Mouse (Mus musculus): ENCODE measurements around the gene Tmem9. TPM values are rescaled to one million over a fixed set of nuclear protein-coding genes. Genes with fewer than 3 reads are reported as not detected.
A peak's percentile ranks its signal among the peaks of the same experiment; 100 is the strongest.

Tmem9 gene
- polyA plus RNA-seq, 1 experiment from 2014 or later, result 89.4 TPM

GRCm38 (mm10) chr1:136014796-136015502 lies 7.0 kb downstream of the Tmem9 start:
- no peak for DNase-seq (ENCODE audit: low spot score)
- no peak overlapping the region for H3K4me3 ChIP-seq (ENCODE audit: low read depth, low read length)
- H3K9me3 ChIP-seq (ENCODE audit: control insufficient read depth, low read length), result no peaks in the 10 kb centered on the region
- no peaks in the 10 kb centered on the region for H3K27me3 ChIP-seq (ENCODE audit: control insufficient read depth, insufficient read depth, low read length)
- H3K27ac ChIP-seq (ENCODE audit: low read depth, low read length), result no peak overlapping the region
- no peak for ATAC-seq (replicated peaks; ENCODE audit: low FRiP score)
- peaks cover 8% of the 10 kb centered on the region; the same call in 1 of the 2 replicates for H3K4me1 ChIP-seq (replicated peaks; ENCODE audit: control insufficient read depth, insufficient read depth, low read length)
- 69% methylated on average over 2 of the region's 2 CpGs for WGBS
- H3K4me2 ChIP-seq (ENCODE audit: low read depth, low read length, severe bottlenecking), result no peak overlapping the region
- H3K36me3 ChIP-seq (ENCODE audit: control insufficient read depth, insufficient read depth, low read length), result no peaks in the 10 kb centered on the region
- H3K9ac ChIP-seq (ENCODE audit: low read length), result no peak overlapping the region

GRCm38 (mm10) chr1:136017307-136017706 lies 9.4 kb downstream of the Tmem9 start:
- Histone ChIP-seq H3K4me1 (replicated peaks; ENCODE audit: control insufficient read depth, insufficient read depth, low read length) (peaks cover 8% of the 10 kb centered on the region; the same call in 1 of the 2 replicates), H3K9me3 (ENCODE audit: control insufficient read depth, low read length) (no peaks in the 10 kb centered on the region), H3K27ac (ENCODE audit: low read depth, low read length) (no peak overlapping the region), H3K9ac (ENCODE audit: low read length) (no peak overlapping the region; the same call in 1 of the 2 replicates), H3K4me3 (ENCODE audit: low read depth, low read length) (no peak overlapping the region), H3K36me3 (ENCODE audit: control insufficient read depth, insufficient read depth, low read length) (no peaks in the 10 kb centered on the region), H3K4me2 (ENCODE audit: low read depth, low read length, severe bottlenecking) (no peak overlapping the region), H3K27me3 (ENCODE audit: control insufficient read depth, insufficient read depth, low read length) (no peaks in the 10 kb centered on the region)
- 62% methylated on average over 2 of the region's 2 CpGs for WGBS
- ATAC-seq (replicated peaks; ENCODE audit: low FRiP score) (peak; percentile 49), DNase-seq (ENCODE audit: low spot score) (no peak)

GRCm38 (mm10) chr1:136017907-136018313 lies 10.0 kb downstream of the Tmem9 start:
- ATAC-seq (replicated peaks; ENCODE audit: low FRiP score) (peak; percentile 99), DNase-seq (ENCODE audit: low spot score) (peak; percentile 94)
- Histone ChIP-seq H3K9ac (ENCODE audit: low read length) (peak overlapping the region; percentile 87), H3K4me2 (ENCODE audit: low read depth, low read length, severe bottlenecking) (peak overlapping the region; percentile 62), H3K4me1 (replicated peaks; ENCODE audit: control insufficient read depth, insufficient read depth, low read length) (peaks cover 8% of the 10 kb centered on the region; the same call in 1 of the 2 replicates), H3K4me3 (ENCODE audit: low read depth, low read length) (peak overlapping the region; percentile 64), H3K27ac (ENCODE audit: low read depth, low read length) (0 out of 2 replicates have a peak overlapping the region, but pooled peaks have one; percentile 37), H3K36me3 (ENCODE audit: control insufficient read depth, insufficient read depth, low read length) (no peaks in the 10 kb centered on the region; the same call in 1 of the 2 replicates), H3K27me3 (ENCODE audit: control insufficient read depth, insufficient read depth, low read length) (no peaks in the 10 kb centered on the region), H3K9me3 (ENCODE audit: control insufficient read depth, low read length) (no peaks in the 10 kb centered on the region)
- WGBS, result under 1% methylated on average over 22 of the region's 22 CpGs

GRCm38 (mm10) chr1:136018390-136019189 lies 10.6 kb downstream of the Tmem9 start:
- Histone ChIP-seq H3K27ac (ENCODE audit: low read depth, low read length) (no peak overlapping the region), H3K9me3 (ENCODE audit: control insufficient read depth, low read length) (no peaks in the 10 kb centered on the region), H3K4me2 (ENCODE audit: low read depth, low read length, severe bottlenecking) (peak overlapping the region; percentile 62), H3K36me3 (ENCODE audit: control insufficient read depth, insufficient read depth, low read length) (no peaks in the 10 kb centered on the region; the same call in 1 of the 2 replicates), H3K4me1 (replicated peaks; ENCODE audit: control insufficient read depth, insufficient read depth, low read length) (peaks cover 8% of the 10 kb centered on the region; the same call in 1 of the 2 replicates), H3K4me3 (ENCODE audit: low read depth, low read length) (peak overlapping the region; percentile 64), H3K27me3 (ENCODE audit: control insufficient read depth, insufficient read depth, low read length) (no peaks in the 10 kb centered on the region), H3K9ac (ENCODE audit: low read length) (peak overlapping the region; percentile 87)
- WGBS, result 8% methylated on average over 24 of the region's 24 CpGs
- peak; percentile 37 for ATAC-seq (replicated peaks; ENCODE audit: low FRiP score)
- DNase-seq (ENCODE audit: low spot score), result peak; percentile 56

GRCm38 (mm10) chr1:136030201-136030600 lies 22.3 kb downstream of the Tmem9 start:
- Histone ChIP-seq H3K27ac (ENCODE audit: low read depth, low read length) (no peak overlapping the region; the same call in 1 of the 2 replicates), H3K4me3 (ENCODE audit: low read depth, low read length) (no peak overlapping the region), H3K4me1 (replicated peaks; ENCODE audit: control insufficient read depth, insufficient read depth, low read length) (0 out of 2 replicates have a peak, but pooled peaks cover 3% of the 10 kb centered on the region), H3K27me3 (ENCODE audit: control insufficient read depth, insufficient read depth, low read length) (no peaks in the 10 kb centered on the region), H3K4me2 (ENCODE audit: low read depth, low read length, severe bottlenecking) (no peak overlapping the region), H3K36me3 (ENCODE audit: control insufficient read depth, insufficient read depth, low read length) (peaks cover 3% of the 10 kb centered on the region), H3K9me3 (ENCODE audit: control insufficient read depth, low read length) (no peaks in the 10 kb centered on the region), H3K9ac (ENCODE audit: low read length) (no peak overlapping the region)
- DNase-seq (ENCODE audit: low spot score) (no peak), ATAC-seq (replicated peaks; ENCODE audit: low FRiP score) (no peak)
- WGBS, result 32% methylated on average over 7 of the region's 7 CpGs

GRCm38 (mm10) chr1:136031697-136032096 lies 23.7 kb downstream of the Tmem9 start:
- no peak overlapping the region for H3K4me3 ChIP-seq (ENCODE audit: low read depth, low read length)
- H3K9ac ChIP-seq (ENCODE audit: low read length), result no peak overlapping the region
- H3K27ac ChIP-seq (ENCODE audit: low read depth, low read length), result no peak overlapping the region
- WGBS, result 89% methylated on average over 6 of the region's 8 CpGs
- no peak for DNase-seq (ENCODE audit: low spot score)
- no peaks in the 10 kb centered on the region for H3K27me3 ChIP-seq (ENCODE audit: control insufficient read depth, insufficient read depth, low read length)
- no peak overlapping the region for H3K4me2 ChIP-seq (ENCODE audit: low read depth, low read length, severe bottlenecking)
- H3K9me3 ChIP-seq (ENCODE audit: control insufficient read depth, low read length), result no peaks in the 10 kb centered on the region
- peaks cover 3% of the 10 kb centered on the region for H3K36me3 ChIP-seq (ENCODE audit: control insufficient read depth, insufficient read depth, low read length)
- no peak for ATAC-seq (replicated peaks; ENCODE audit: low FRiP score)
- H3K4me1 ChIP-seq (replicated peaks; ENCODE audit: control insufficient read depth, insufficient read depth, low read length), result 0 out of 2 replicates have a peak, but pooled peaks cover 3% of the 10 kb centered on the region

GRCm38 (mm10) chr1:136032961-136033360 lies 25.0 kb downstream of the Tmem9 start:
- DNase-seq (ENCODE audit: low spot score) (no peak), ATAC-seq (replicated peaks; ENCODE audit: low FRiP score) (no peak)
- no peak overlapping the region for H3K27ac ChIP-seq (ENCODE audit: low read depth, low read length)
- H3K4me3 ChIP-seq (ENCODE audit: low read depth, low read length), result no peak overlapping the region
- H3K4me1 ChIP-seq (replicated peaks; ENCODE audit: control insufficient read depth, insufficient read depth, low read length), result 0 out of 2 replicates have a peak, but pooled peaks cover 3% of the 10 kb centered on the region
- 74% methylated on average over 7 of the region's 7 CpGs for WGBS
- H3K27me3 ChIP-seq (ENCODE audit: control insufficient read depth, insufficient read depth, low read length), result no peaks in the 10 kb centered on the region
- H3K9me3 ChIP-seq (ENCODE audit: control insufficient read depth, low read length), result no peaks in the 10 kb centered on the region
- no peak overlapping the region for H3K4me2 ChIP-seq (ENCODE audit: low read depth, low read length, severe bottlenecking)
- H3K9ac ChIP-seq (ENCODE audit: low read length), result no peak overlapping the region
- no peaks in the 10 kb centered on the region; the same call in none of the 2 replicates for H3K36me3 ChIP-seq (ENCODE audit: control insufficient read depth, insufficient read depth, low read length)

GRCm38 (mm10) chr1:136038746-136039538 lies 31.0 kb downstream of the Tmem9 start:
- DNase-seq (ENCODE audit: low spot score), result no peak
- no peak for ATAC-seq (replicated peaks; ENCODE audit: low FRiP score)
- Histone ChIP-seq H3K4me1 (replicated peaks; ENCODE audit: control insufficient read depth, insufficient read depth, low read length) (no peaks in the 10 kb centered on the region; the same call in 1 of the 2 replicates), H3K9ac (ENCODE audit: low read length) (no peak overlapping the region), H3K4me2 (ENCODE audit: low read depth, low read length, severe bottlenecking) (no peak overlapping the region), H3K4me3 (ENCODE audit: low read depth, low read length) (no peak overlapping the region), H3K27ac (ENCODE audit: low read depth, low read length) (no peak overlapping the region), H3K9me3 (ENCODE audit: control insufficient read depth, low read length) (no peaks in the 10 kb centered on the region), H3K36me3 (ENCODE audit: control insufficient read depth, insufficient read depth, low read length) (no peaks in the 10 kb centered on the region; the same call in 1 of the 2 replicates), H3K27me3 (ENCODE audit: control insufficient read depth, insufficient read depth, low read length) (no peaks in the 10 kb centered on the region; the same call in 1 of the 2 replicates)
- WGBS, result 76% methylated on average over 5 of the region's 5 CpGs
